Mouse (Mus musculus) left cerebral cortex, adult 11 months (tissue): Measurements from ENCODE around the gene Mlf2.
A peak's percentile ranks its signal among the peaks of the same experiment; 100 is the strongest.
"Not testable (repeated sequence)": the region's sequence is repeated elsewhere in the genome, so short reads cannot be mapped to it uniquely, and the experiment has no call there.

Experiments used
- DNase-seq: peaks from one replicate; pipeline ENCODE4 v3.0.0; 2022; ENCODE audit warnings: low spot score

Mlf2 gene

DNA sequence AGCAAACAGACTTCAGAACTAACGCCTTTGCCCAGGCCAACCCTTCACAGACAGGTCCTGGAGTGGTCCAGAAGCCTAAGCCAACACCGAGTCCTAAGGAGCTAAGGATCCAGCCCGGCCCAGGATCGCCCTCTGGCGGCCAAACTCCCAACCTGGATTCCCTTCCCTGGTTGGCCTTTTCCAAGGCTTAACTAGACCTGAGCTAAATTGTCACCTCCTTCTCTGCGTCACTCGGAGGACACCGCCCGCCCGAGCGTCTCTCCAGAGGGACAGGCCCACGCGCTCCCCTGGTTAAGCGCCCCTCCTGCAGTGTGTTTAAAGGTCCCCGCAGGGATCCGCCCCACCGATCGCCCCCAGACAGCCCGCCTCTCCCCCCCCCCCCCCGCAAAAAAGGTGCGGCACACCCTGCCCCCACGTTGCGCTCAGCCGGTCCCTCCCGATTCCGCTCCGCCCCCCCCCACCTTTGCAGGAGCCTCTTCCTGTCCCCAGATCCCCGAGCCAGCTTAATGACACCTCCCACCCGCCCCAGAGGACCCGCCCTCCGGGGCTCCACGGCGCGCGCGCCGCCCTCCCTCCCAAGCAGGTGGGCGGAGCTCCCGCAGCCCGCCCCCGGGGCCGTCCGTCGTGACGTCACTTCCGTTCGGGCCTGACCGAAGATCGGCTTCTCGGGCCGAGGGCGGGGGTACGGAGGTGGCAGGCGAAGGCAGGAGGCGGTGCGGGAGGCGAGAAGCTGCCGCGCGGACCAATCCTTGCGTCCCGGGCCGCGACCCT is at the start of gene Mlf2:
Gene Mlf2, plus strand, starts transcription at position 633 of the 771 bp plus-strand sequence.
- peak; percentile 98 for DNase-seq

DNA sequence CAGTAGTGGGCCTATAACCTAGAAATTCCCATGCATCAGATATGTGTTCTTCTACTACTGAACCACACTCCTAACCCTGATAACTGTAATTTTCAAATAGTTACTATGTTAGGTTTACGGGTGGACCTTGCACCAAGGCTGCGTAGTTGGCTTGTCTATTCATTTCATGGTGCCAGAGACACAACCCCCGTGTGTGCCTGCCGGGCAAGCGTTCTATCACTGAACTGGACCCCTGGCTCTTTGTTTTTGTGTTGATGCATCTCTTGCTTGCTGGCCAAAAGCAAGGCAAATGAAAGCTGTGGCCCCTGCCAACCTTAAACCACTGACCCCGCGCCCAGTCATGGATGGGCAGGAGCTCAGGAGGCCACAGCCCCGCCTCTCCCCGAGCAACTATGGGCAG is 49.4 kb upstream of the Mlf2 start:
- DNase-seq: no peak

DNA sequence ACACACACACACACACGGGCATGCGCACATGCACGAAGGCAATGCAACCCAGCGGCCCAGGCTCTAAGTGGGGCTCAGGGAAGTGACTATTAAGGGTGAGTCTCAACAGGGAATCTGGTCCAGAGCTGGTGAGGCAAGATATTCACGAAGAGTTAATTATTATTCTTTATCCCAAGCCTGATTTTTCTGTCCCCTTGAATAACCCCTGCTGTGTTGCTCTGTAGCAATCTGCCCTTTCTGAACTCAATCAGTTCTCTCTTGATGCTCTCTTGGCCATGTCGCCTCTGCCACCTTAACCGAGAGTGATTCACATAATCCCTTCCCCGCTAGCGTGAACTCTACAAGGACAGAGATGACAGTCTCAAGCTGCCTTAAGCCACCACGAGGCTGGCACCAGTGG is 47.8 kb upstream of the Mlf2 start:
- DNase-seq: no peak

DNA sequence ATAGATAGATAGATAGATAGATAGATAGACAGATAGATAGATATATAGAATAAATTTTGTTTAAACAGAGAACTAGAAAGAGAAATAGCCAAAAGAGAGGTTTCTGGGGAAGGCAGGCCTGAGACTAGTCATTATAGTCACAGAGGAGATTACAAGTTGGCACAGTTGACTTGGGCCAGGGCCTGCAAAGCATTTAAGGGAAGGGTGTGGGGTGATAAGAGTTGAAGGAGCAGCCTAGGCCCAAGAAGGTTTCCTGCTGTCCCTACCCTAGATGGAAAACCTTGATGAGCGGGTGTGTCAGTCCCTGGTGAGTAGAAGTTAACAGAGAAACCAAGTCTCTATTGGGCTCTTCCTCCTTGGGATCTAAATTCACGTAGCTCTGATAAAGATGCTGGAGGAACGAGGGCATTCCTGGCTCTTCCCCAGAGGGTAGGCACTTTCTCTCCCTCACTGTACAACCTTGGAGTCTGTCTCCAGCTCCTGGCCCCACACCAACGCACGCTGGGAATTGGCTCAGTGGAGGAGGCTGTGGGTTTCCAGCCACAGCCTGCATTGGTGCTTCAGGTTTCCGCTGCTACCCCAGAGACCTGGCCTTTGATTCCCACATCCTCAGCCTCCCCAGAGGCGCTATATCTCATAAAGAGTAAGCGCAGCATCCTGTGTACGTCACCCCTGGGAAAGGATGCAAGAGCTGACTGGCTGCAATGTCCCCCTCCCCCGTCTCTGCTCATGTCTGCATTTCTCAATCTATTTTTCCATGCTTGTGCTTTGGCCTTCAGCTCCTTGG is 46.3 kb upstream of the Mlf2 start:
- DNase-seq: no peak

DNA sequence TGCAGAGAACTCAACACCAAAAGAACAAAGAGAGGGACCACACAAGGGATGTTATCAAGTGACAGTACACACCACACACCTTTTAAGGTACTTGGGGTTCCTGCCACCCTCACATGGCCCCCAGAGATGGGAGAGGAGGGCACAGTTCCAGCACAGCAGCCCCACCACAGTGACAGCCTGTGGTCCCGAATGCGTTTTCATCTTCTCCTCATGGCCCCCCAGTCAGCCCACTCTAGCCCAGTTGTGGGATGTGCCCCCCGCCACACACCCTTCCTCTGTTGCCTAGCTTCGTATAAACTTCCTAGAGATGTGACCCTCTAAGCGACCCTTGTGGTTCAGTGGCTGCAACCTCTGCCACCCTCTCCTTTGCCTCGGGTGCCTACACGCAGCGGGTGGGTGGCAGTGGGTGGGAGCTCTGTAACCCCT is 45.2 kb upstream of the Mlf2 start:
- no peak for DNase-seq

DNA sequence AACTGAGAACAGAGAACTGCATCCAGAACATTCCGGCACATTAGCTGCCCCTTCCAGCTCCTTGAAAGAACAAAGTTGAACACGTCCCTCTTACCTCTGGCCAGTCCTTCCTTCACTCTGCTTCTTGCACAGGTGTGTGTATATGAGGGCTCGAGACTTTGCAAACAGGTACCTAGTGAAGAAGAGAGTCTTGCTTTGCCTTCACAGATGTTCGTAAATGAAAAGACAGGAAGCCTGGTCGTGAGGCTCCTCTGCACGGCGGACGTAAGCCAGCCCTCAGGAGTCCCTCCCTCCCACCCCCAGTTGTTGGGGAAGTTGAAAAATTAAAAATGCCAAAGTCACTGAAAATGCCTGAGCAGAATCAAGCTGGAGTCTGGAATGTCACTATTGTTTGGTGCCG is 43.2 kb upstream of the Mlf2 start, which contains the start of gene Cd4:
Gene Cd4, minus strand, starts transcription at position 236 of the 400 bp plus-strand sequence.
- DNase-seq: no peak

DNA sequence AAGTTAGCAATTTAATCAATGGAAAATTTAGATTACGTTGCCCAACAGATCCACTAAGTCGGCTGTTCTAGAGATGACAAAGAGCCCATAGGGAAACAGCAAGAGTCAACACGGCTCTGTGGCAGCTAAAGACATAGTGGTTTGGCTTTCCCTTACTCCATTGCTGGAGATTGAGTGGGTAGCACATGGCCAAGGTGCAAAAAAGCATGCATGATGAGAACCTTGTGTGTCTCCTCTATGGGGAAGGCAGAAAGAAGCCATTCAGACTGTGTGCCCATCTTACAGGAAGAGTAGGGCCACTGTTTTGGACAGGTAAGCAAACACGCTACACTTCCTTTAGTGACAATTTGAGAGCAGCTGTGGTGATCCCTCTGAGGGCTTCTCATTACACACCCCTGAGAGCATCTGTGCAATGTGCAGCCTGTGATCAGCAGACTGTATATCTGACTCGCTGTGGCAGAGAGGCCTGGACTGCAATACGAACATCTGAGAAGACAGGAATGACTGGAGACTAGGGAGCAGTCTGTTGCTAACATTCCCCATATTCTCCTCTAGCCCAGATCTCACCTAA is 42.5 kb upstream of the Mlf2 start:
- no peak for DNase-seq

DNA sequence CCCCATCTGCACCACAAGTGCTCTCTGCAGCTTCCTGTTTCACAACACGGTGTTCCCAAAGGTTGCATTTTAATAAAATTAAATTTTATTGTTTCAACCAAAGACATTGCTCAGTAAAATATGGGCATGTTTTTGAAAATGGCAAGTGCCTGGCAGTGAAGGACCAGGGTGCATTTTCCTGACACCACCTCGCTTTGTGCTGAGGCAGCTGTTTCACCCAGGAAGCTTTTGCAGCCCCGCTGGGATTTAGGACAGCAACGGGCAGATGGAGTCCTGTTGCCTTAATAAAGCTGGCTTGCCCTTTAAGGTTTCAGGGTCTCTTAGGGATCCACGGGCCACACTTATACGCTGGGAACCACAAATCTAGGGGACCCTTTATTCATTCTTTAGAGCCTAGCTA is 40.2 kb upstream of the Mlf2 start:
- no peak for DNase-seq

DNA sequence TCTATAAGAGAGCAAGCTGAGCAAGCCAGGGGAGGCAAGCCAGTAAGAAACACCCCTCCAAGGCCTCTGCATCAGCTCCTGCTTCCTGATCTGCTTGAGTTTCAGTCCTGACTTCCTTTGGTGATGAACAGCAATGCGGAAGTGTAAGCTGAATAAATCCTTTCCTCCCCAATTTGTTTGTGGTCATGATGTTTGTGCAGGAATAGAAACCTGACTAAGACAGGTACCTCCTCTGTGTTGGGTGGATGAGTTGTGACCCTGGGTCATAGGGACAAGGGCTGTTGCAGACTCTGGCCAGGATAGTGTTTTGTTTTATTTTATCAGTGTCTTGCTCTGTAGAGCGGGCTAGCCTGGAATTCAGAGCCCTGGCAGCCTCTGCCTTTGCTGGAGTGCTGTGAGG is 37.1 kb upstream of the Mlf2 start:
- not testable (repeated sequence) for DNase-seq

DNA sequence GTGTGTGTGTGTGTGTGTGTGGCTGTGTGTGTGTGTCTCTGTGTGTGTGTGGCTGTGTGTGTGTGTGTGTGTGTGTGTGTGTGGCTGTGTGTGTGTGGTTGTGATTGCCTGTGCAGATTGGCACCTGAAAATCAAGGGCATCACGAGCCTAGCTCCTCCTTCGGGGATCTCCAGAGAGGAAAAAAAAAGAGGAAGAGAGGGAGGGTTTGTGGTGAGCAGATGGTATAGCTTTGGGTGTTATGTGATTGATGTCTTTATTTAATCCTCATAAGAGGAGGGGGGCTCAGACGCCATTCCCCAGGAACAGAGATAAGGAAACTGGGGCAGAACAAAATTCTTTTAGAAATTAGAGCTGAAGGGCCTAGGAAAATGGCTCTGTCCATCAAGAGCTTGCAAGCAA is 32.8 kb upstream of the Mlf2 start:
- DNase-seq: no peak

DNA sequence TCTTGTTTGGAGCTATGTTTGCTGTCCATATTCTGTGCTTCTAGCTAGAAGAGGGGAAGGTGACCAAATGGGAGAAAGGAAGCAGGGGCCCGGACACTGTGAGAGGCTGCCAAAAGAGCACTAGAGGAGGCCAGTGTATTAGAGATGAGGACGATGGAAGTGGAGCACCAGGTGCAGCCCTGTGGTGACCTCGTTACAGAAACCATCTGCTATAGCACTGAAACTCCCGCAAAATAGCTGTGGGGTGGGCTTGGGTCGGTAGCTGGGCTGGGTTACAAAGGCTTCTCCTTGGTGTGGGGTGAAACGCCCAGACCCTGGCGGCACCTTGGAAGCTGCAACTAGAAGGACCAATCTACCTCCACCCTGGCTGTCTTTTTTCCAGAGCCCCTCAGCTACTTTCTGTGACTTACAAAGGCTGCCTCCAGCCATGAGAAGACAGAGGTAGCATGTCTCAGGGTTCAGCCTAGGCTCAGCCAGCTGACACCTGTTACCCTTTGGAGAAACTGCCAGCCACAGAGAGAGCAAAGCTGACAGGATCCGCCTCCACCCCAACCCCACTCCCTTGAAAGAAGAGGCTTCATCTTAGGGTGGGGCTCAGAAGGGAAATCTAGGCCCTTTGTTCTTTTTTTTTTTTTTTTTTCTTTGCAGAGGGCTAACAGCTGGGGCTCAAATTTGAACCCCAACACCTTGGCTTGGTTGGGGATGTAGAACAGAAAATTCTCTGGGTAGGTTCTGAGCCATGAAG is 31.0 kb upstream of the Mlf2 start:
- no peak for DNase-seq

DNA sequence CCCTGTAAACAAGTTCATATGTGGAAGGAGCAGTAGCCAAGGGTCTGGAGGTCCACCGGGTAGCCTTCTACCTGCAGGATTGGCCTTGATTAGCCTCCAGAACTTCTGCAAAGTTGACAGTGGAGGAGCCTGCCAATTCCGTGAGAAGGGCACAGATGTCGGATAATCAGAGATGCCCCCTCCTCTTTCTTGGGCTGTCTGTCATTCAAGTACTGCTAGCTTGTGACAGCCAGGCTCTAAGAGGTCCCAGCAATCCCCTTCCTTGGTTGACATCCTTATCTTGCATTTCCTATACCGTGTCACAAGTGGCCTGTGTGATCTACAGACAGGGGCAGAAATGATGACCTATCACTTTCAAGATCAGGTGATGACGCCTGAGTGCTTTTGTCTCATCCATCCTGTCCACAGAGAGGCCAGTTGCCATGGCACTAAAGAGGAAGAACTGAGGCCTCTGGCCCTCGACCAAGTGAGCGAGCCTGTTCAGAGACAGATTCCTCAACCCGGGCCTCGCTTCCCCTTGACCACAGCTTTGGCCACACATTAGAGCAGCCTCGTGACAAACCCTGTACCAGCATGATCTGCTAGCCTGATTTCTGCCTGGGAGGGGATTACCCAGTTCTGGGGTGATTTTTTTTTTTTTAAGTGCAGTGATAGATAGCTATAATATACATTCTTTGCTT is 30.2 kb upstream of the Mlf2 start:
- no peak for DNase-seq

DNA sequence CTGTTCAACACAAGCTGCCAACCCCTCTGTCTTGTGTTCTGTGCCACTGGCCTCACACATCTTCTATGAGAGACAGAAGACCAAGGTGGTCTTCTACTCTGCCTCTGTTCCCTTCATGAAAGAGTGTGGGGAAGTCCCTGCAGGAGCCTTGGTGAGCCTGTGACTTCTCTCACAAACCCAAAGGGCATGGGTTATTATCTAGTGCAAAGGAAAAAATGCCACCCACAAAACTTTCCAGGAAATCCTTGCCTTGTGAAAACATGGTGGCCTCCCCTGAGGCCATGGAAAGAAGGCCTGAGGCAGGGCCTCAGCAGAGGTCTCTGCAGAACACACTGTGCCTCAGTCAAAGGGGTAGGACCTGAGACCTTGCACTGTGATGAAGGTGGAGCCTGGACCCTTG is 29.3 kb upstream of the Mlf2 start:
- no peak for DNase-seq

DNA sequence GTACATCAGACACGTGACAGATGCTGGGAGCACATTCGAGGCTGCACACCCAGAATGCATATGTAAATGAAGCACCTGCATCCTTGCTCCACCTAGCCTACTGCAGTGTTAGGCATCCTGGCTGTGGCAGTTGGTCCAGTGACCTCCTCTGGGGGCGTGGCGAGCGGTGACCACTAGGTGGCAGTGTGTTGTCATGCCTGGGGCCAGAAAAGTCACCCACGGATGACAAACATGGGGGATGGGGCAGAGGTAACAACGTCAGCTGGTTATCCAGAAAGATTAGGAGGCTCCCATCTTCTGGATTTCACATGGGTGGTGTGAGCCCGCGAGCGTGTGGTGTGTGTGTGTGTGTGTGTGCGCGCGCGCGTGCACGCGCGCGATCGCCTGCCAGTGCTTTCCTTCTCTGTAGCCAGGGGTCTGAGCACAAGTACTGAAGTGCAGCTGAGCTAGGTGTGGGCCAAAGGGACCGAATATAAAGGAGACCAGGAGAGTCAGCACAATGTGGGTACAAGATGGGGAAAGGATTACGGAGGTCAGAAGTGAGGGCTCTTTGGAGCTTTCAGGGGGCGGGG is 27.5 kb upstream of the Mlf2 start:
- peak; percentile 89 for DNase-seq

DNA sequence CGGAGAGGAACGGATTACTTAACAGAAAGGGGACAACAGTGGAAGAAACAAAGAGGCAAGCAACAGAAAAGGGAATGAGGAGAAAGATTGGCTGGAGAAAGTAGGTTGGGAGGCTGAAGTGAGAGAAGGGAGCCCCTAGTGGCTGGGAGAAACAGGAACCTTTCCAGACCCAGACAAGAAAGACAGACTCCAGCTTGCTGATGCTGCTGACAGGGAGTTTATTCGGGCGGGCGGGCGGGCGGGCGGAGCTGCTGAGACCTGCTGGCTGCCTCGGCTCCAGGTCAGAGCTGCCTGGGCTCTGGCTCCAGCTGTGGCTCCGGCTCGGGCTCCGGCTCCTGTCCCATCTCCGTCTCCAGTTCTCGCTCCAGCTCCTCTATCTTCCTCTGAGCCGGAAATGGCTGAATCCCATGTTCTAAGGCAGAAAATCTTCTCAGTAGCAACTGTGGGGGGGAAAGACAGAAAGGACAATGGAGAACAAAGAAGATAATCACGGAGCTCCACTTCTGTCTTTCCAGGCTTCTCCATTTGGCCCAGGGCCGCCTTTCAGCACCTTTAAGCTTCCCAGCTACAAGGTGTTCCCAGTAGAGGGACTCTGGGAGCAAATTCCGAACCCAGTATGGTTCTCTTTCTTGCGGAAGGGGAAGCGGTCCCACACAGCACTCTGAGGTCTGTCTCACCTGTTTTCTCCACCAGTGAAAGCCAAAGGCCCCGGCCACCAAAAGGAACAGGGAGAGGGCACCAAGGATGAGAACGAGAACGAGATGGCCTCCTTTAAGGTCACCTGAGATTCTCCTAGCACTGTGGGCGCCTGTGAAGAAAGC is 26.8 kb upstream of the Mlf2 start:
- peak; percentile 84 for DNase-seq

DNA sequence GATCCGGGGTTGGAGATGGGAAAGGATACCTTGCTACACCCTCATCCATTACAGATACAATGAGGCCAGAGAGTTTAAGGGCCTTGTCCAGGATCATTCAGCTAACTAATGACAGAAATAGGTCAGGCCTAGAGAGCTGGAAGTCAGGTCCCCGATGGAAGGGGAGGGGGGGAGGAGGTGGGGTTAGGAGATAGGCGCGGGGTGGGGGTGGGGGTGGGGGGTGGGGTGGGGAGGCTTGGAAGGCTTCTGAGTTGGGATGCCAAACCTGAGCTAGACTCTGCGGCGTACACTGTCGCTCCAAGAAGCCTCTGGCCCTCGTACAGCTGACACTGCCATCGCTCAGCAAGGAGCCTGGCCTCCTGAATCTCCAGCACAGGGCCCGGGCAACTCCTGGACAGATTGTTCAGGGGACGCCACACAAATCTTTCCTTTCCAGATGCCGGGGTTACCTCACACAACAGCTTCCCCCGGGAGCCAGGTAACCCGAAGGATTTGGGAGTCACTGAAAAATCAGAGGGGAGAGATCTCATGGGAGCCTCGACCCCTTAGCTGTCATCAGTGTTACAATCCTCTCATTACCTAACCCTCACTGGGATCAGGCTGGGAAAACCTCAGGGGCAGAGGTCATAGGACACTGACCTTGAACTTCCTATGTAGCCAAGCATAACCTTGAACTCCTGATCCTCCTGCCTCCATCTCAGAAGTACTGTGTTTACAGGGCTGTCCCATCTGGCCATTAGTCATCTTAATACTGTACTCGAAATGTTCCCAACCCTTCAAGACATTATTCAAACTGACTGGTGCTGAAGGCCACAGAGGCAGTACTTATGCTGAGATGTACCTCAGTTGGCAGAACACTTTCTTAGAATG is 26.0 kb upstream of the Mlf2 start:
- DNase-seq: no peak

DNA sequence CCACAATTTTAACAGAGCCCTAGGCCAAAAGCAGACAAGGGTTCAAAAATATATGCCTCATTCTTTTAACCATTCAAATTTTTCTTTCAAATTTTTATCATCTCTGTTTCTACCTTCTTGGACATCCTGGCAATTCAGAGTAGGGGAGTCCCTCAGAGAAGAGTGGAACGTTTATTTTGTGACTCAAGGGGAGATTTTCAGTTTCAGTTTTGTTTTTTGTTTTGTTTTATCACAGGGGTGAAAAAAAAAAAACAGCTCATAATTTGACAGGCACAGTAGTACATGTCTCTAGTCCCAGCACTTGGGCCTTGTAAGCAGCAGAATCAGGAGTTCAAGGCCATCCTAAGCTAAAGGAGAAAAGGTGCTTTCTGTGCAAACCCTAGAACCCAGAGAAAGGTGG is 23.4 kb upstream of the Mlf2 start:
- no peak for DNase-seq

DNA sequence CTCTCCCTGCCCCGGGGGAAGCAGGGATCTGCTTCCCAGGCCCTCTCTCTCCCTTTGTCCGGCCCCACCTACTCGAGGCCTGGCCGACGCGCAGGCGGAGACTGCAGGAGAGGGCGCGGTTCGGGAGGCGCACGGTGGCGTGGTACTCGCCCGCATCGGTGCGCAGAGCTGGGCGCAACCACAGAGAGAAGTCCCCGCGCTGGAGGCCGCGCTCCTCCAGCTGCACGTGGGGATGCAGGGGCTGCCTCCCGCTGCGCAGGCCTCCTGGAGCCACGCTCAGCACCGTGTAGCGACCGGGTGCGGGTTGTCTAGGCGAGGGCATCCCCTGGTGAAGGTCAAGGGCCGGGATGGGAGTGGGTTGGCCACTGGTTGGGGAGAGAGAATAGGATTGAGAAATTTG is 21.2 kb upstream of the Mlf2 start:
- DNase-seq: no peak

DNA sequence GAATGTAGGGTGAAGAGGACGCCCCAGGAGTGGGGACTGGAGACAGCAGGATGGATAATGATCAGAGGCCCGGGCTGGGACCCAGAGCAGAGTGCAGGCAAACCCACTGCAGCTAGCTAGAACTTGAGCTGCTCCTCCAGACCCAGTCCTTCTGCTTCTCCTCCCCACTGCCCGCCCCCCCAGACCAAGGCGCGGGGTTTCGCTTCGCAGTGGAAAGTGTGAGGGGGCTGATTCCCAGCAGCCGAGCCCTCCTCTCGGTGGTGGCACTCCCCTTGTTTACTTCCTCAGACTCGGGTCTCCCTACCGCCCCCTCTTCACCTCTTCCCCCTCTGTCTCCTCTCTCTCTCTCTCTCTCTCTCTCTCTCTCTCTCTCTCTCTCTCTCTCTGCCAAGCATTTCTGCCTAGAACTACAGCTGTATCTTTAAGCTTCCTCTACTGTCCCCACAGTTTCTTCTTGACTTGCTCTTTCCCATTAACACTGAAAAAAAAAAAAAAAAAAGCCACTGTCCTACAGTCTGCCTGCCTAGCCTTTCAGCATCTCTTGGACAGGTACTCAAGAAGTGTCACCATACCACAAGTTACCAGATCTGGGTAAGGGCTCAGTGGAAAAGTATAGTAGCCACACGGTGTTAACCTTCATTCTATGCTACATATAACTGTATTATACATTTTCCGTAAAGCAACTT is 19.5 kb upstream of the Mlf2 start, which contains the start of gene Lag3:
Gene Lag3, minus strand, starts transcription at position 173 of the 686 bp plus-strand sequence.
- no peak for DNase-seq
